Mouse (Mus musculus) kidney, adult 2 months (tissue): Measurements from ENCODE around the gene Pagr1b.

Experiments used
- CTCF ChIP-seq: fragments of 200-500 bp; conservative IDR thresholded peaks from 2 replicates; pipeline ENCODE4 v1.5.1; 2011; ENCODE audit warnings: low read depth, mild to moderate bottlenecking, control low read depth, low read length, moderate library complexity, mixed read lengths; ENCODE audit not compliant: insufficient read depth, insufficient read length
- POLR2A ChIP-seq: fragments of 200-500 bp; IDR thresholded peaks from one replicate; pipeline ENCODE4 v1.6.1; 2011; ENCODE audit warnings: low read depth, low read length, control low read depth

DNA sequence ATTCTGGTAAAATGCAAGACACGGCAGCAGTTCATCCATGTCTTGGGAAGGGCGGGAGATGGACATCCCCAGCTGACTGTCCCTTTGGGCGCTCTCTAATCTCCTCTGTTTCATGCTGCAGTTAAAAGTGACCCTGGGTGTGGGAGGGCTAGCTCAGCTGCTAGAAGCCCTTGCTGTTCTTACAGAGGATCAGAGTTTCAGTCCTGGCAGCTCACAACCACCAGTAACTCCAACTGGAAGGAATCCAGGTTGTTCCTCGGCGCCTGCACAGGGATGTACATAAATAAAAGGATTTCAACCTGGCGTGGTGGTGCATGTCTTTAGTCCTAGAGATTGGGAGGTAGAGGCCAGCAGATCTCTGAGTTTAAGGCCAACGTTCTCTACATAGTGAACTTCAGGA, 33.2 kb downstream of the Pagr1b start:
- TF ChIP-seq POLR2A (no peak), CTCF (no peak)
